Mouse (Mus musculus) liver, embryonic 15.5 days (tissue): Measurements from ENCODE around the gene Actn3. TPM values are rescaled to one million over a fixed set of nuclear protein-coding genes. Genes with fewer than 3 reads are reported as not detected.
A peak's percentile ranks its signal among the peaks of the same experiment; 100 is the strongest.
"Not testable (repeated sequence)": the region's sequence is repeated elsewhere in the genome, so short reads cannot be mapped to it uniquely, and the experiment has no call there.

Experiments used
- ATAC-seq: fragments of 200-750 bp; cut with Nextera tagmentation; 2 replicates; pipeline ENCODE4 v1.8.0; 2017; ENCODE audit warnings: moderate number of reproducible peaks, mild to moderate bottlenecking, moderate library complexity; ENCODE audit not compliant: insufficient read depth
- H3K27ac ChIP-seq: fragments of 300-500 bp; sonication (generic); replicated peaks from 2 replicates; pipeline ENCODE4 v1.5.1; 2015; ENCODE audit warnings: mild to moderate bottlenecking, inconsistent platforms
- H3K27me3 ChIP-seq: fragments of 300-500 bp; sonication (generic); 2 replicates; pipeline ENCODE4 v1.6.1; 2015; ENCODE audit warnings: mild to moderate bottlenecking, inconsistent platforms
- H3K36me3 ChIP-seq: fragments of 300-500 bp; sonication (generic); replicated peaks from 2 replicates; pipeline ENCODE4 v1.6.1; 2015; ENCODE audit warnings: moderate library complexity, mild to moderate bottlenecking, inconsistent platforms
- H3K4me1 ChIP-seq: fragments of 300-500 bp; sonication (generic); replicated peaks from 2 replicates; pipeline ENCODE4 v1.6.1; 2015; ENCODE audit warnings: inconsistent platforms
- H3K4me2 ChIP-seq: fragments of 300-500 bp; sonication (generic); 2 replicates; pipeline ENCODE4 v1.6.1; 2015; ENCODE audit warnings: moderate library complexity, mild to moderate bottlenecking, inconsistent platforms
- H3K4me3 ChIP-seq: fragments of 300-500 bp; sonication (generic); replicated peaks from 2 replicates; pipeline ENCODE4 v1.5.1; 2015; ENCODE audit warnings: mild to moderate bottlenecking, inconsistent platforms
- H3K9ac ChIP-seq: fragments of 300-500 bp; sonication (generic); 2 replicates; pipeline ENCODE4 v1.6.1; 2015; ENCODE audit warnings: moderate library complexity, mild to moderate bottlenecking, inconsistent platforms
- H3K9me3 ChIP-seq: fragments of 300-500 bp; sonication (generic); replicated peaks from 2 replicates; pipeline ENCODE4 v1.6.1; 2016; ENCODE audit warnings: inconsistent platforms
- WGBS: fragments of 180-500 bp; shearing (Covaris S2); methylation state at CpG from one replicate; pipeline ENCODE4 v1.1.7; 2015; ENCODE audit warnings: mixed read lengths; ENCODE audit not compliant: insufficient replicate concordance; 5-methylcytosine and 5-hydroxymethylcytosine counted together
- polyA plus RNA-seq: library from polyadenylated mRNA; unstranded; fragments of >200 nt; fragmentation: Nextera tagmentation; extraction: Ambion mirVana; gene quantifications from 2 replicates; pipeline ENCODE4 v1.2.1, GENCODE M21; 2015

Gene Actn3
- polyA plus RNA-seq, 1 experiment from 2014 or later = 1.2 TPM

DNA sequence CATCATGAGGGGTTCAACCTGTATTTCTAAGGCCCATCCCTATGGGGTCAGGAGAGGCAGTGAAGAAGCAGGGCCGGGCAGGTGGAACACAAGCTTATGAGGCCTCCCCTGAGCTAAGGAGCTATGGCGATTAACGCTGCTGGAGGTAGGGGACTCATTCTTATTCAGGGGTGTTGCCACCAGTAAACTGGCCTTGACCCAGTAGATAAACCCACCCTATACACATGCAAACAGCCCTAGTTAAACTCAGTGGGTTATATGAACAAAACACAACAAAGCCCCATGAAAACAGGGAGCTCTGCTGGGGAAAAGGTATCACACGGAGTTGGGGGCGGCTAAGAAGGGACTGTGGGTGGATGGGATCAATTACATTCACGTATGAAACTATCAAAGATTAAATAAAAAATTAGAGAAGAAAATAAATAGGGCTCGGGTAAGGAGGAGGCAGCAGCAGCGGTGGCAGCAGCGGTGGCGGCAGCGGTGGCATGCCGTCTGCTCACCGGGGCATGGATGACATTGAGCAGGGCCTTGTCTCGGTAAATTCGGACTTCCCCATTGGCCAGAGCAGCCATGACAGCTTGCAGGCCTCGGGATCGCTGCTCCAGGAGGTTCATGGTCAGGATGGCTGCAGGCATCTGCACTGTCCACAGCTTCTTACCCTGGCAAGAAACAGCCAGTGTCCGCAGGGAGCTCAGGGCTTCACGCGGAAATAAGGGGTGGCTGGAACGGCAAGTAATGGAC lies 19.2 kb upstream of the Actn3 start:
- 62% methylated on average over 21 of the region's 21 CpGs for WGBS

GRCm38 (mm10) chr19:4891798-4892197 lies 14.1 kb upstream of the Actn3 start:
- ATAC-seq = peak; percentile 93
- peak overlapping the region; percentile 48 for H3K4me2 ChIP-seq
- no peaks in the 10 kb centered on the region for H3K27me3 ChIP-seq
- H3K9me3 ChIP-seq = no peaks in the 10 kb centered on the region
- H3K9ac ChIP-seq = no peak overlapping the region
- peaks cover 26% of the 10 kb centered on the region for H3K4me1 ChIP-seq
- H3K36me3 ChIP-seq = no peaks in the 10 kb centered on the region
- H3K27ac ChIP-seq = peak overlapping the region; percentile 83
- no peak overlapping the region for H3K4me3 ChIP-seq
- WGBS = 8% methylated on average over 3 of the region's 3 CpGs

More for the DNA sequence above, 19.2 kb upstream of the Actn3 start:
- Histone ChIP-seq H3K9ac (no peak overlapping the region), H3K27ac (no peak overlapping the region), H3K36me3 (no peaks in the 10 kb centered on the region), H3K27me3 (no peaks in the 10 kb centered on the region), H3K4me2 (no peak overlapping the region), H3K4me3 (no peak overlapping the region), H3K4me1 (peaks cover 11% of the 10 kb centered on the region), H3K9me3 (no peaks in the 10 kb centered on the region)
- ATAC-seq = no peak

DNA sequence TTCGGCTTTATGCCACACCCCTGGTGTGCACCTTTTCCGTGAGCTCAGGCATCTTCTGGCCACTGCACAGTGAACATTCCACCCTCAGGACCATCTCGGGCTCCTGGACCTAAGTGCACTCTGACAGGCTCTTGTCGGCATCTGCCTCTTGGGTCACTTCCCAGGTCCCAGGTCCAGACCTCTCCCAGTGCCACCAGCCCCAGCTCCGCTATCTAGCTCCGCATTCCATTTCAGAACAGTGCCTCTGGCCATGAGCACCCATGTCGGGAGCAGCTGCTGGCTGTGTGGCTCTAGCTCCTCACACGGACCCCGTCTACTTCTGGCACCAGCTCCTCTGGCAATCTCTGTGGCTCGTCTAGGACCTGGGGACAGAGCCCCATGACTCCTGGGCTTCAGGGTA lies 12.1 kb upstream of the Actn3 start:
- Histone ChIP-seq H3K9ac (no peak overlapping the region), H3K4me3 (no peak overlapping the region), H3K36me3 (no peaks in the 10 kb centered on the region), H3K27me3 (no peaks in the 10 kb centered on the region), H3K4me1 (peaks cover 28% of the 10 kb centered on the region), H3K4me2 (no peak overlapping the region), H3K27ac (no peak overlapping the region), H3K9me3 (no peaks in the 10 kb centered on the region)
- no peak for ATAC-seq
- 76% methylated on average over 10 of the region's 10 CpGs for WGBS

GRCm38 (mm10) chr19:4883961-4884360 lies 6.3 kb upstream of the Actn3 start:
- 38% methylated on average over 4 of the region's 4 CpGs for WGBS
- peak overlapping the region; percentile 23 for H3K4me2 ChIP-seq
- H3K9me3 ChIP-seq = no peaks in the 10 kb centered on the region
- peak; percentile 89 for ATAC-seq
- peaks cover 57% of the 10 kb centered on the region for H3K4me1 ChIP-seq
- peak overlapping the region; percentile 70 for H3K27ac ChIP-seq
- H3K27me3 ChIP-seq = no peaks in the 10 kb centered on the region
- H3K9ac ChIP-seq = peak overlapping the region; percentile 35; the same call in 1 of the 2 replicates
- H3K36me3 ChIP-seq = peaks cover 42% of the 10 kb centered on the region
- H3K4me3 ChIP-seq = no peak overlapping the region

- H3K36me3 ChIP-seq = peaks cover 38% of the 10 kb centered on the region
- no peaks in the 10 kb centered on the region for H3K9me3 ChIP-seq
- peak overlapping the region; percentile 87 for H3K4me3 ChIP-seq
- ATAC-seq = no peak
- H3K4me1 ChIP-seq = peaks cover 70% of the 10 kb centered on the region
- H3K4me2 ChIP-seq = peak overlapping the region; percentile 95
- WGBS = 46% methylated on average over 10 of the region's 10 CpGs
- peaks cover 29% of the 10 kb centered on the region for H3K27me3 ChIP-seq
- peak overlapping the region; percentile 88 for H3K27ac ChIP-seq
- H3K9ac ChIP-seq = peak overlapping the region; percentile 92
Observed at GRCm38 (mm10) chr19:4879324-4879703, 1.6 kb upstream of the Actn3 start.

- under 1% methylated on average over 52 of the region's 52 CpGs for WGBS
- peak; percentile 99 for ATAC-seq
- Histone ChIP-seq H3K4me1 (peaks cover 64% of the 10 kb centered on the region), H3K27ac (peak within 1 kb of the TSS; percentile 88), H3K4me2 (peak within 1 kb of the TSS; percentile 95), H3K27me3 (peaks cover 33% of the 10 kb centered on the region), H3K36me3 (peaks cover 32% of the 10 kb centered on the region), H3K9me3 (no peaks in the 10 kb centered on the region), H3K4me3 (peak within 1 kb of the TSS; percentile 87), H3K9ac (peak within 1 kb of the TSS; percentile 92)
Observed at GRCm38 (mm10) chr19:4878405-4879323, 955 bp upstream of the Actn3 start, which contains the start of gene Zdhhc24. TSS of gene Zdhhc24 (plus strand) at chr19:4878668.

DNA sequence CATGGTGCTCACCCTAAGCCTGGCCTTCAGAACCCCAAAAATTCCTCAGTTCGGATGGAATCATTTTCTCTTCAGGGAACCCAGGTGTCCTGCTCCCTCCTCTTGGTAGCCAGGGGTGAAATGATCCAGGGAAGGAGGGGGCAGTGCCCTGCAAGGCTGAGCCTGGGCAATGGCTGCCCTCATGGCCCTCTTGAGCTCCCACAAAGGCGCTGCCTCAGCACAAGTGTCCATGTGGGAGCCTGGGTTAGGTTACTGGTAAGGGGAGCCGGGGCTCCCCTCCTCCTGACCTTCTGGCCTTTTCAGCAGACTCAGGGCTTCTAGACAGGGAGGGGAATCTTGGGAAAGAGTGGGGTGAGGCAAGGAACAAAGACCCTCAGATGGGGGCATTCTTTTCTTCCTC lies 954 bp downstream of the Actn3 start:
- no peak overlapping the region for H3K9ac ChIP-seq
- H3K4me1 ChIP-seq = peaks cover 46% of the 10 kb centered on the region
- peaks cover 17% of the 10 kb centered on the region for H3K36me3 ChIP-seq
- no peak overlapping the region for H3K4me2 ChIP-seq
- H3K27me3 ChIP-seq = peaks cover 49% of the 10 kb centered on the region
- no peak for ATAC-seq
- H3K4me3 ChIP-seq = no peak overlapping the region
- WGBS = 65% methylated on average over 3 of the region's 3 CpGs
- H3K27ac ChIP-seq = no peak overlapping the region
- no peaks in the 10 kb centered on the region for H3K9me3 ChIP-seq

- no peak overlapping the region for H3K4me3 ChIP-seq
- WGBS = 53% methylated on average over 4 of the region's 4 CpGs
- no peak for ATAC-seq
- H3K4me1 ChIP-seq = peaks cover 41% of the 10 kb centered on the region
- H3K27ac ChIP-seq = no peak overlapping the region
- no peak overlapping the region for H3K9ac ChIP-seq
- H3K4me2 ChIP-seq = no peak overlapping the region
- H3K36me3 ChIP-seq = peaks cover 12% of the 10 kb centered on the region
- peaks cover 49% of the 10 kb centered on the region for H3K27me3 ChIP-seq
- no peaks in the 10 kb centered on the region for H3K9me3 ChIP-seq
Observed at GRCm38 (mm10) chr19:4876241-4876640, 1.5 kb downstream of the Actn3 start.

- H3K4me3 ChIP-seq, H3K9me3 ChIP-seq, H3K27ac ChIP-seq, H3K4me2 ChIP-seq, ATAC-seq, H3K36me3 ChIP-seq, H3K9ac ChIP-seq: not testable (repeated sequence)
- Histone ChIP-seq H3K4me1 (peaks cover 33% of the 10 kb centered on the region), H3K27me3 (peaks cover 58% of the 10 kb centered on the region)
- 76% methylated on average over 1 of the region's 1 CpGs for WGBS
Observed at GRCm38 (mm10) chr19:4874613-4875012, 3.1 kb downstream of the Actn3 start.

DNA sequence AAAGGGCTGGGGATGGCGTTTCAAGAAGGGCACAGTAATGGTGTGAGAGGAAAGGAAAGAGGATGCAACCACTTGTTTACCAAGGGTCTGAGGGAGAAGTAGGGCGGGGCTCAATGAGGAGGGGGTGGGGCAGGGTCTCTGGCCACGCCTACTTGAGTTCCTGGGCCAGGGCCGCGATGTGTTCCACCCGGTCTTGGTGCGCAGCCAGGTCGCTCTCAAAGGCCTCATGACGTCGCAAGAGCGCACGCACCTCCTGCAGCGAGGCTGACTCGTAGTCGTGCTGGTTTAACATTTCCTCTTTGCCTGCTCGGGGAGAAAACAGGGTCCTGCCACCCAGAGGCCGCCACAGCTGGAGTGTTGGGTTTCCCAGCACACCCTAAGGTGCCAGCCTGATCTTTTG lies 12.6 kb downstream of the Actn3 start:
- Histone ChIP-seq H3K36me3 (no peaks in the 10 kb centered on the region), H3K4me2 (peak overlapping the region; percentile 39), H3K27me3 (peaks cover 80% of the 10 kb centered on the region), H3K9ac (no peak overlapping the region), H3K9me3 (no peaks in the 10 kb centered on the region), H3K4me3 (no peak overlapping the region), H3K4me1 (peaks cover 29% of the 10 kb centered on the region), H3K27ac (no peak overlapping the region)
- WGBS = 5% methylated on average over 17 of the region's 17 CpGs
- no peak for ATAC-seq

- WGBS = 68% methylated on average over 6 of the region's 6 CpGs
- H3K27me3 ChIP-seq = peaks cover 68% of the 10 kb centered on the region
- no peak for ATAC-seq
- no peak overlapping the region for H3K27ac ChIP-seq
- H3K4me2 ChIP-seq = no peak overlapping the region
- no peak overlapping the region for H3K9ac ChIP-seq
- peaks cover 41% of the 10 kb centered on the region for H3K4me1 ChIP-seq
- no peak overlapping the region for H3K4me3 ChIP-seq
- no peaks in the 10 kb centered on the region for H3K36me3 ChIP-seq
- H3K9me3 ChIP-seq = no peaks in the 10 kb centered on the region
Observed at GRCm38 (mm10) chr19:4863048-4863447, 14.7 kb downstream of the Actn3 start.
